Mouse (Mus musculus): ENCODE results near the gene Vmn1r207-ps.
"Not testable (repeated sequence)": the region's sequence is repeated elsewhere in the genome, so short reads cannot be mapped to it uniquely, and the experiment has no call there.

Gene Vmn1r207-ps

DNA sequence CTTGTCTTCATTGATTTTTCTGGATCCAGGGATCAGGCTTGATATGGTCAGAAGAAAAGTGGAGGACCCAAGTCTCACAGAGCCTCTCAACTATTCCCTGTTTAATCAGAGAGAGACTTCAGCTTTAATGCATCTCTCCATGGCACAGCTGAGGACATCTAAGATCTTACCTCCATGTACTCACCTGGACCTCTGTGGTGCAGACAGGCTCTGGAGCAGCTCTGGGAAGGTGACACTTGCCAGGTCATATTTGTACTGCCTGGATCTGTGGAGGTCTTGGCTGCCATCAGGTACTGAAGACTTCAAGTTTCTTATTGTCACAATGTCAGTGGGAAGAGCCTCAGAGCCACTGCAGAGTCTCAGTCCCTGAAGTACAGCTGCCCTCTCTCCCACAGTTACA, at the start of gene Vmn1r207-ps:
TSS of gene Vmn1r207-ps (minus strand) at position 101 of the 400 bp plus-strand sequence.
- in situ Hi-C loops (cut with MboI, MseI): not testable (repeated sequence)

DNA sequence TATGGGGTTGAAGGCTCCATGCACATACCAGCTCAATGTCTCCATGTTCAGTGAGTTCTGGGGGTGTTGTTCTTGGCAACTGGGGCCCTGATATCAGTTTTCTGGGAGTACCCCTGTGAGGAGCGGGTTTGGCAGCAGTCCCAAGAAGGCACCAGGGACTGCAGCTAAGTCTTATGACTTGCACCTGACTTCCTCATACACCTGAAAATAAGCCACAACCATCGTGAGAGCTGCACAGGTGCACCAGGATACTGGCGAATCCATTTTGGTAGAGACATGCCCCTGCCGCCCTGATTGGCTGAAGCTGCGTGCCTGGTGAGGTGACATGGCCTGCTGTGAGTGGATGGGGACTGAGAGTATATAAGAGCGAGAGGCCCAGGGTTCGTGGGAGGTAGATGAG, 47.9 kb upstream of the Vmn1r207-ps start, which contains the start of gene Vmn1r208:
TSS of gene Vmn1r208 (minus strand) at position 101 of the 400 bp plus-strand sequence.
- in situ Hi-C loops (cut with MboI, MseI): loop anchor here (5.0 kb wide), 1 partner anchor 80 kb away; no protein-coding TSS in a partner anchor

DNA sequence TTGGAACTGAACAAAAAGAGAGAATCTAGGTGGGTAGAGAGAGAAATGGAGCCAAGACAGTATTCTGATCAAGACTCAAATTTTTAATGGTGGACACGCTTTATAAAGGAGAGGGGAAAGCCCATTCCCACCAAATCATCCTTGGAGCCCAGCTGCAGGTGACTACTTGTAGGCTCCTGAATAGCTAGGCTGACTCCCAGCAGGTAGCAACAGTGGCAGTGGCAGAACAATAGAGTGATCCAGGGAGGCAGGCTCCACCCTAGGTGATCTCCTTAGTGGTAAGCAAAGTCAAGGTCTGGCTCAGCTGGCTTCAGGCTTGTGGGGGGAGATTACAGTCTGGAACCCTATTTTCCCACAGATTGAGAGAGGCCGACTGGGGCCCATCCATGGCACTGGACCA, 42.2 kb upstream of the Vmn1r207-ps start:
- in situ Hi-C loops (cut with MboI, MseI): not testable (repeated sequence)

DNA sequence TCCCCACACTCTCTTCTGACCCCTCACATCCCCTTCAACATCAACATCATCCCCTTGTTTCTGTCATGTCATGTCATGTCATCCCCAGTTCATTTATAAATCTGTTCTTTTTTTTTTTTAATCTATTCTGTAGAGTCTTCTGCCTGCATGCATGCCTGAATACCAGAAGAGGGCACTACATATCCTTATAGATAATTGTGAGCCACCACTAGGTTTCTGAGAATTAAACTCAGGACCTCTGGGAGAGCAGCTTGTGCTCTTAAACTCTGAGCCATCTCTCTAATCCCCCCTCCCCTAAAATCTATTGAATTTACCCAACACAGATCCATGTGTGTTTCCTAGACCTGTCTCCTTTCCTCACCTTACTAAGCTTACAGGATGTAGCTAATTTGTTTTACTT, 18.1 kb upstream of the Vmn1r207-ps start:
- in situ Hi-C loops (cut with MboI, MseI): no loop called here

DNA sequence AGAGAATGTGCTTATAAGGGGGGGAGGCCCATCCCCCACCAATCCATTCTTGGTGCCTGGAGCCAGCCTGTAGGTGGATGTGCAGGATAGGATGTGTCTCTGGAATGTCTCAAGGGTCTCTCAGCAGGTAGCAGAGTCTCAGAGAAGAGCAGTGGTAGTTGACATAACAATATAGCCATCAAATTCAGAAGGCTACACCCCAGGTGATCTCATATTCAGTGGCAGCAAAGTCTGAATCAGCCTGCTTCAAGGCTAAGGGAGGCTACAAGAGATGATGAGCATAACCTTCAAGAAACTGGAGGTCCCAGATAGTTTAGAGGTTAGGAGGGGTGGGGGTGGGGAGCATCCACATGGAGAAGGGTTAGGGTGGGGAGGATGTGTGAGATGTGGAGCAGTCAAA, 22.5 kb downstream of the Vmn1r207-ps start:
- in situ Hi-C loops (cut with MboI, MseI): not testable (repeated sequence)

DNA sequence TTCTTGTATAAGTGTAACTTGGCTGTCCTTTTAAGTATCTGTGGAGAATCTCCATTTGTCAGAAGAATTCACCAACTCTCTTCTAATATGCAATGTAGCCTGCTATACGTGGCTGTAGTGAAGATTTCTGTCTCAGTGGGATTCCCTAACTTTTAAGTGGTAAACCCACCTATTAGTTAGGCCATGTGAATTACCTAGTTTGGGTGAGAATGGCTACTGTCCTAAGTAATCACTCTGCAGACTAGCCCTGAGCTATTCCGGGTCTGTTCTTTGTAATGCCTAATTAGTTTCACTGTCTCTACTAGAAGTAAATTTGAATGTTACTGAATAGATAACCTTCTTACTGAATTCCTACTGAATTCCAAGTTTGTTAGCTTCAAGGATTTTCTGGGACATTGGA, 26.5 kb downstream of the Vmn1r207-ps start:
- in situ Hi-C loops (cut with MboI, MseI): not testable (repeated sequence)

Measured in T-helper 1 cell (primary cell).